Mouse (Mus musculus): ENCODE results near the gene Trim65.

- TF ChIP-seq CTCF (IDR thresholded peaks at IDR 0.05; ENCODE audit: low read depth) = no peak
- no peak for TF ChIP-seq EP300 (optimal IDR thresholded peaks at IDR 0.05)
Measured at GRCm38 (mm10) chr11:116171959-116172358, 41.0 kb upstream of the Trim65 start.

All from stomach, postnatal 0 days (tissue).